Mouse (Mus musculus) hindbrain, embryonic 13.5 days (tissue): Measurements from ENCODE around the gene Ubtf. TPM values are rescaled to one million over a fixed set of nuclear protein-coding genes. Genes with fewer than 3 reads are reported as not detected.

Experiments used
- ATAC-seq: fragments of 200-750 bp; cut with Nextera tagmentation; 2 replicates; pipeline ENCODE4 v1.8.0; 2017; ENCODE audit warnings: moderate TSS enrichment; ENCODE audit not compliant: low FRiP score
- H3K27ac ChIP-seq: fragments of 300-500 bp; sonication (generic); 2 replicates; pipeline ENCODE4 v1.5.1; 2015; ENCODE audit warnings: inconsistent platforms, mild to moderate bottlenecking, moderate library complexity
- H3K27me3 ChIP-seq: fragments of 300-500 bp; sonication (generic); 2 replicates; pipeline ENCODE4 v1.6.1; 2015; ENCODE audit warnings: mild to moderate bottlenecking, inconsistent platforms
- H3K36me3 ChIP-seq: fragments of 300-500 bp; sonication (generic); 2 replicates; pipeline ENCODE4 v1.6.1; 2015; ENCODE audit warnings: mild to moderate bottlenecking, inconsistent platforms
- H3K4me1 ChIP-seq: fragments of 300-500 bp; sonication (generic); replicated peaks from 2 replicates; pipeline ENCODE4 v1.6.1; 2015; ENCODE audit warnings: inconsistent platforms
- H3K4me2 ChIP-seq: fragments of 300-500 bp; sonication (generic); 2 replicates; pipeline ENCODE4 v1.6.1; 2015; ENCODE audit warnings: inconsistent platforms, mild to moderate bottlenecking, moderate library complexity
- H3K4me3 ChIP-seq: fragments of 300-500 bp; sonication (generic); 2 replicates; pipeline ENCODE4 v1.5.1; 2015; ENCODE audit warnings: mild to moderate bottlenecking, inconsistent platforms
- H3K9ac ChIP-seq: fragments of 300-500 bp; sonication (generic); 2 replicates; pipeline ENCODE4 v1.6.1; 2015; ENCODE audit warnings: mild to moderate bottlenecking, inconsistent platforms
- H3K9me3 ChIP-seq: fragments of 300-500 bp; sonication (generic); 2 replicates; pipeline ENCODE4 v1.6.1; 2016; ENCODE audit warnings: inconsistent platforms
- WGBS: fragments of 180-500 bp; shearing (Covaris S2); methylation state at CpG from one replicate; pipeline ENCODE4 v1.1.7; 2015; 5-methylcytosine and 5-hydroxymethylcytosine counted together
- polyA plus RNA-seq: library from polyadenylated mRNA; unstranded; fragments of >200 nt; fragmentation: Nextera tagmentation; extraction: Ambion mirVana; gene quantifications from 2 replicates; pipeline ENCODE4 v1.2.1, GENCODE M21; 2015

The Ubtf gene
- polyA plus RNA-seq, 1 experiment from 2014 or later, result 82.7 TPM

GRCm38 (mm10) chr11:102296491-102297472, 22.8 kb downstream of the Ubtf start, which contains the start of gene Atxn7l3:
Gene Atxn7l3 (minus strand): TSS chr11:102296631.
- H3K4me1 ChIP-seq, result peaks cover 29% of the 10 kb centered on the region
- WGBS, result under 1% methylated on average over 65 of the region's 125 CpGs
- peaks cover 26% of the 10 kb centered on the region for H3K36me3 ChIP-seq
- peak within 1 kb of the TSS; percentile 94 for H3K9ac ChIP-seq
- peak; percentile 95 for ATAC-seq
- no peaks in the 10 kb centered on the region for H3K9me3 ChIP-seq
- H3K27ac ChIP-seq, result peak within 1 kb of the TSS; percentile 98
- peak within 1 kb of the TSS; percentile 71 for H3K4me3 ChIP-seq
- peak within 1 kb of the TSS; percentile 93 for H3K4me2 ChIP-seq
- no peaks in the 10 kb centered on the region for H3K27me3 ChIP-seq

GRCm38 (mm10) chr11:102295598-102296471, 23.7 kb downstream of the Ubtf start:
- peak; percentile 33 for ATAC-seq
- Histone ChIP-seq H3K27me3 (no peaks in the 10 kb centered on the region), H3K4me3 (peak overlapping the region; percentile 71), H3K4me1 (peaks cover 29% of the 10 kb centered on the region), H3K9ac (peak overlapping the region; percentile 94), H3K9me3 (no peaks in the 10 kb centered on the region), H3K27ac (peak overlapping the region; percentile 98), H3K36me3 (peaks cover 36% of the 10 kb centered on the region), H3K4me2 (peak overlapping the region; percentile 93)
- WGBS, result under 1% methylated on average over 39 of the region's 73 CpGs

- peaks cover 44% of the 10 kb centered on the region for H3K36me3 ChIP-seq
- H3K4me1 ChIP-seq, result peaks cover 29% of the 10 kb centered on the region
- 69% methylated on average over 12 of the region's 12 CpGs for WGBS
- H3K4me2 ChIP-seq, result peak overlapping the region; percentile 93
- H3K9me3 ChIP-seq, result no peaks in the 10 kb centered on the region
- H3K4me3 ChIP-seq, result peak overlapping the region; percentile 71
- ATAC-seq, result 0 out of 2 replicates have a peak, but pooled peaks have one; percentile 1
- H3K27me3 ChIP-seq, result no peaks in the 10 kb centered on the region
- peak overlapping the region; percentile 94 for H3K9ac ChIP-seq
- H3K27ac ChIP-seq, result peak overlapping the region; percentile 98
These were observed 24.5 kb downstream of the Ubtf start for GRCm38 (mm10) chr11:102294887-102295597.

- peak overlapping the region; percentile 98; the same call in 1 of the 2 replicates for H3K27ac ChIP-seq
- no peaks in the 10 kb centered on the region for H3K9me3 ChIP-seq
- H3K4me3 ChIP-seq, result peak overlapping the region; percentile 71
- no peak for ATAC-seq
- 87% methylated on average over 5 of the region's 5 CpGs for WGBS
- H3K9ac ChIP-seq, result peak overlapping the region; percentile 94
- peak overlapping the region; percentile 93 for H3K4me2 ChIP-seq
- peaks cover 49% of the 10 kb centered on the region for H3K36me3 ChIP-seq
- peaks cover 29% of the 10 kb centered on the region for H3K4me1 ChIP-seq
- no peaks in the 10 kb centered on the region for H3K27me3 ChIP-seq
These were observed 25.1 kb downstream of the Ubtf start for GRCm38 (mm10) chr11:102294416-102294815.

DNA sequence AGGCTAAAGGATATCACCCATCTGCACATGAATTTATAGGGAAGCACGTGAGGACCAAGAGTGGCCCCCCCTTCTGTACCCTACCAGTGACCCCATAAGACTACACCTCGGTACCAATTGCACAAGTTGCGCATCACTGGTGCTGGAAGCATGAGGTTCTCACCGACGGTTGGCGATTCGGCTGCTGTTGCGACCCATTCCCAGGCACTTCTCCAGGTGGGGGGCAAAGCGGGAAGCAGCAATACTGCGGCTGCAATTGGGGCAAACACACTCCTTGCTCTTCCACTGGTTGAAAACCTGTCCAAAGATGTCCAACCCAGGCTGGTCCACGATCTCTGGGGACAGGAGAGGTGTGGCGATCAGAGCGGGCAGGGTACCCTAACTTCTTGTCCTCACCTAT, 25.6 kb downstream of the Ubtf start:
- WGBS, result 94% methylated on average over 13 of the region's 13 CpGs
- H3K36me3 ChIP-seq, result peaks cover 54% of the 10 kb centered on the region
- no peaks in the 10 kb centered on the region for H3K9me3 ChIP-seq
- H3K4me3 ChIP-seq, result no peak overlapping the region
- no peaks in the 10 kb centered on the region for H3K27me3 ChIP-seq
- no peak overlapping the region for H3K27ac ChIP-seq
- peak overlapping the region; percentile 93; the same call in 1 of the 2 replicates for H3K4me2 ChIP-seq
- ATAC-seq, result no peak
- H3K4me1 ChIP-seq, result peaks cover 33% of the 10 kb centered on the region
- H3K9ac ChIP-seq, result peak overlapping the region; percentile 94

DNA sequence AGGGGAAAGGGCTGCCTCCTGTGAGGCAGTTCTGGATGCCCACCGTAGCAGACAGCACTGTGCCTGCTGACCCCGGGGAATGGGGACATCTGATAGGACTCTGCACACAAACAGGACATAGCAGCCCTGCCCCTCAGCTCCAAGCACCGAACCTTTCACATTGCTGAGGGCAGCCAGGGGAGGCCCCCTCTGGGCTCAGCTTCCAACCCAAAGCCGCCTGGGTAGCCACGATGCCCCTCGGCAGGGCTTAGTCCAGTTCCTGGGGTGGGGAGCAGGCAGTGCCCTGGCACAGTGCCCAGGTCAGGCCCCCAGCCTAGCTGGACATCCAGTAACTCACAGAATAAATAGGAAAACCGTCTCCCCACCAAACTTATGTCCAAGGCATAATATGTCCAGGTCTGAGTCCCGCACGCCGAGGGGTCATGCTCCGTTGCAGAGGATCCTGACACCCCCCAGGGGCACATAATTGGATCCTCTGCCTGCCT, 28.4 kb downstream of the Ubtf start:
- Histone ChIP-seq H3K9ac (peak overlapping the region; percentile 39; the same call in 1 of the 2 replicates), H3K27ac (no peak overlapping the region; the same call in 1 of the 2 replicates), H3K27me3 (no peaks in the 10 kb centered on the region), H3K9me3 (no peaks in the 10 kb centered on the region), H3K4me3 (no peak overlapping the region), H3K4me1 (peaks cover 45% of the 10 kb centered on the region), H3K36me3 (peaks cover 73% of the 10 kb centered on the region), H3K4me2 (no peak overlapping the region)
- WGBS, result 83% methylated on average over 11 of the region's 11 CpGs
- no peak for ATAC-seq

DNA sequence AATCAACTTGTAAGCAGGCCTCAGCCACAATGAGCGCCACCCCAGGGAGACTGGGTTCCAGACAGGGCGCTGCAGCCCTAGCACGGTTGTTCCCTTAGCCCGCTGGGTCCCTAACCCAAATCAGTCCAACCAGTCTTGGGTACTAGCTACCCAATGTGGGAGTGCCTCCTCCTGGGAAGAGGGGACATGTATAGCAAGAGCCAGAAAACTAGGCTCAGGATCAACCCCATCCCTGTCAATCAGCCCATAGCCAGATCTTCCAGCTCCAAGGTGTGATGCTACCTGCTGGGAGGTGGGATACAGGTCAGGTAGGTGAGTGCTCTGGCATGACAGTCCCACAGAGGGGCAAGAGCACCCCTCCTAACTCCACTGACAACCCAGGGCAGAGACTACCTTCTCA, 29.4 kb downstream of the Ubtf start:
- Histone ChIP-seq H3K4me2 (no peak overlapping the region), H3K9me3 (no peaks in the 10 kb centered on the region), H3K4me3 (no peak overlapping the region), H3K27ac (0 out of 2 replicates have a peak overlapping the region, but pooled peaks have one; percentile 5), H3K9ac (peak overlapping the region; percentile 39; the same call in 1 of the 2 replicates), H3K36me3 (peaks cover 73% of the 10 kb centered on the region), H3K27me3 (no peaks in the 10 kb centered on the region), H3K4me1 (peaks cover 49% of the 10 kb centered on the region)
- no peak for ATAC-seq
- WGBS, result 70% methylated on average over 4 of the region's 4 CpGs

DNA sequence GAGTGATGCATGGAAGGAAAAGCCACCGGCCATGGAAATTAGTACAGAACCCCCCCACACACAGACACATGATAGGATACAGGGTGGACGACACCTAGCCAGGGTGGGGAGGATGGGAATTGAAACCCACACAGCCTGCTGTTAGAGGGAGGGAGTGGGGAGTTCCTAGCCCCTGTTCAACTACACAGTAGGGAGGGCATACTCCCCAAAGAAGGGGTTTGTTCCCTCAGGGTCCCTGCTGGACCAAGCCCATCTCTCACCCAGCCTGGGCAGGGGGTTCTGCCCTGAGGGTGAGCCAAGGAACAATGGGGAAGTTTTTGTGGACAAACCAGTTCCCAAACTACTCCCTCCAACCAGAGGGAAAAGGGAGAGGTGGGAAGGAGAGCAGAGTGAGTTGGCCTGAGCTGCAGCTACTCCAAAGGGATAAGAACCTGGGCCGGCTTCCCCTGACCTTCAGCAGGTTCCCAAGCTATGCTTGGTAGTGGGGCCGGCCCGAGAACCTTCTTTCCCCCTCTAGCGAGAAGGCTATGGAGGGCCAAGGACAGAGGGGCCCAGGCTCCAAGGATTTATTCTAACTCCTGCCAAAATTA, 29.9 kb downstream of the Ubtf start:
- no peak overlapping the region for H3K4me3 ChIP-seq
- 0 out of 2 replicates have a peak overlapping the region, but pooled peaks have one; percentile 5 for H3K27ac ChIP-seq
- no peak overlapping the region for H3K4me2 ChIP-seq
- H3K4me1 ChIP-seq, result peaks cover 43% of the 10 kb centered on the region
- no peak for ATAC-seq
- WGBS, result 58% methylated on average over 6 of the region's 6 CpGs
- H3K27me3 ChIP-seq, result no peaks in the 10 kb centered on the region
- no peak overlapping the region for H3K9ac ChIP-seq
- H3K36me3 ChIP-seq, result peaks cover 73% of the 10 kb centered on the region
- no peaks in the 10 kb centered on the region for H3K9me3 ChIP-seq

DNA sequence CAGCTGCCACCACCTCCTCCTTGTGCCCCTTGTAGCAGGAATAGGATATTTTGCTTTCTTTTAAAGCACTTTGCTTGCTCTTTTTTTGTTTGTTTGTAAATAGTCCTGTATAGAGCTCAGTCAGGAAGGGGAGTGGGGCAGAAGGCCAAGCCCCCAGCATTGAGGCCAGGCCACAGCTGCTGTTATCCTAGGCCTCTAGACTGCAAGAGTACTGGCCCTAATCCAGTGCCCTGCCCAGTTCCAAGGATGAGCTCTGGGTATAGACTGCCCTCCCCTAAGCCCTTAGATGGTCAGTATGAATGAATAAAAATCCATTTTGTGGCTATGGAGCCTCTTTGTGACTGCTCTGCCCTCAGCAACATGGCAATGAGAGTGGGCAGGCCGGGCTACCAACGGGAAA, 30.6 kb downstream of the Ubtf start:
- Histone ChIP-seq H3K27me3 (no peaks in the 10 kb centered on the region), H3K27ac (peak overlapping the region; percentile 13; the same call in 1 of the 2 replicates), H3K4me3 (no peak overlapping the region), H3K9me3 (no peaks in the 10 kb centered on the region), H3K9ac (peak overlapping the region; percentile 9; the same call in 1 of the 2 replicates), H3K4me2 (no peak overlapping the region), H3K4me1 (peaks cover 36% of the 10 kb centered on the region), H3K36me3 (peaks cover 67% of the 10 kb centered on the region)
- ATAC-seq, result no peak
- WGBS, result 76% methylated on average over 2 of the region's 2 CpGs

DNA sequence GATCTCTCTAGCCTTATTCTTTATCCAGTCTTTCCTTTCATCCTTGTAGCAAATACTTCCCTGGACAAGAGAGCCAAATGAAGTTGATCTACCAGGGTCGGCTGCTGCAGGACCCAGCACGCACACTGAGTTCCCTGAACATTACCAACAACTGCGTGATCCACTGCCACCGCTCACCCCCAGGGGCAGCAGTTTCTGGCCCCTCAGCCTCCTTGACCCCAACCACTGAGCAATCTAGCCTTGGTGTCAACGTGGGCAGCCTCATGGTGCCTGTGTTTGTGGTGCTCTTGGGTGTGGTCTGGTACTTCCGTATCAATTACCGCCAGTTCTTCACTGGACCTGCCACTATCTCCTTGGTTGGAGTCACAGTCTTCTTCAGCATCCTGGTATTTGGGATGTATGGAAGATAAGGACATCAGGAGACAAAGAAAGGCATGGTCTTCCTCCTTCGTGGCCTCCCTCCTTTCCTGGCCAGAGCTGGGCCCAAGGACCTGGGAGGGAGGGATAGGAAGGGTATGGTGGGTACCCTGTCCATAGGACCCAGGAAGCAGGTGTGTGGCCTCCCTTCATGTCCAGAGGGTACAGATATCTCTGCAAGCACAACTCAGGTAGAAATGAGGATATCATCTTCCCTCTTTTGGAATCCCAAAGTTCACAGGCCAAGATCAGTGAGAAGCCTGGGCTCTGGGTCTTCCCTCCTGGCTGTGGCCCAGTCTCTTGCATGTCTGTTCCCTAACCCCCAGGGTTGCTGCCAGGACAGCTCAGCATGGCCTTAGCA, 31.3 kb downstream of the Ubtf start:
- Histone ChIP-seq H3K4me2 (no peak overlapping the region), H3K36me3 (peaks cover 61% of the 10 kb centered on the region), H3K27ac (peak overlapping the region; percentile 13; the same call in 1 of the 2 replicates), H3K27me3 (no peaks in the 10 kb centered on the region), H3K9me3 (no peaks in the 10 kb centered on the region), H3K4me1 (peaks cover 33% of the 10 kb centered on the region), H3K9ac (peak overlapping the region; percentile 9; the same call in 1 of the 2 replicates), H3K4me3 (no peak overlapping the region)
- WGBS, result 88% methylated on average over 8 of the region's 8 CpGs
- ATAC-seq, result no peak
